Mouse (Mus musculus): ENCODE data around the gene Glb1. TPM values are rescaled to one million over a fixed set of nuclear protein-coding genes. Genes with fewer than 3 reads are reported as not detected.
"Not testable (repeated sequence)": the region's sequence is repeated elsewhere in the genome, so short reads cannot be mapped to it uniquely, and the experiment has no call there.

Gene Glb1
- total RNA-seq (2014; rRNA removed) (29.6 and 38.0 TPM in 2 replicates), polyA plus RNA-seq (2015; fragmentation: Nextera tagmentation; extraction: Ambion mirVana) (32.1 and 35.3 TPM in 2 replicates)

DNA sequence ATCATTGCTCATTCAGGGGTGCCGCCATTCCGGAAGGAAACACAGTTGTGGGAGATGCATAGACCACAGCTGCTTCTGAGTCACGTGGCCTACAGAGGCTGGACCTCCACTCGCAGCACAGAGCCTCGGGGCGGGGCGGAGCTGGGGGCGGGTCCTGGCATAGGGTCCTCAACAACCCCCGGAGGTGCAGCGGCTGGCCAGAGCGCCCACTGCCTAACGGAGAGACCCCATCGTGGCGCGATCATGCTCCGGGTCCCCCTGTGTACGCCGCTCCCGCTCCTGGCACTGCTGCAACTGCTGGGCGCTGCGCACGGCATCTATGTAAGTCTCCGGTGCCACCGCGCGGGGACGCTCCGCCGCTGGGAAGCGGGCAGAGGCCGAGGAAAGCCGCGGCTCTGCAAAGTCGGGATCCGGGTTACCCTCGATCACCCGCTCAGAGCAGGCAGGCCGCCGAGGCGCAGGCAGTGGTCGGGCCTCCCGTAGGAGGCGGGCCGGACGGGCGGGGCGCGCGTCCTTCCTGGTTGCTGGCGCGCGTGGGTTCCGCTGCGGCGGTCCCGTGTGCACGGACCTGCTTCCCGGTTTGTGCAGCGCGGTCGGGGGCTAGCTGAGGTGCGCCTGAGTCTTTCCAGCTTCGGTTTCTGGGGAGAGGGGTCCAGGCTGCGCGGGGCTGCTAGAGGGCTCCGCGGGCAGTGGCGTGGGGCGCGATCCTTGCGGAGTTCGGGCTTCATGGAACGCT, at the start of gene Glb1, which contains the start of gene Tmppe:
Gene Glb1 (plus strand): TSS at position 128 of the 736 bp plus-strand sequence.
Gene Tmppe (plus strand): TSS at position 157 of the 736 bp plus-strand sequence.
- peaks cover 16% of the 10 kb centered on the region for H3K36me3 ChIP-seq (ENCODE audit: insufficient read depth, low read length)
- no peaks in the 10 kb centered on the region for H3K27me3 ChIP-seq (ENCODE audit: insufficient read depth, low read length)
- peak; percentile 64 for TF ChIP-seq CTCF (IDR thresholded peaks at IDR 0.05)
- H3K4me3 ChIP-seq (ENCODE audit: low read depth, low read length), result peak within 1 kb of the TSS; percentile 86
- peak within 1 kb of the TSS; percentile 91 for H3K27ac ChIP-seq (ENCODE audit: low read depth, low read length)
- WGBS, result under 1% methylated on average over 67 of the region's 73 CpGs
- peak within 1 kb of the TSS; percentile 80 for H3K9ac ChIP-seq (replicated peaks; ENCODE audit: low read length, poor library complexity, severe bottlenecking)
- ATAC-seq (ENCODE audit: low FRiP score) (peak; percentile 96), DNase-seq (ENCODE audit: low spot score) (peak; percentile 88)
- no peaks in the 10 kb centered on the region for H3K9me3 ChIP-seq (ENCODE audit: low read length)
- H3K4me2 ChIP-seq (ENCODE audit: low read depth, low read length, poor library complexity, severe bottlenecking), result peak within 1 kb of the TSS; percentile 67
- no peaks in the 10 kb centered on the region; the same call in 1 of the 2 replicates for H3K4me1 ChIP-seq (ENCODE audit: insufficient read depth, low read length)

DNA sequence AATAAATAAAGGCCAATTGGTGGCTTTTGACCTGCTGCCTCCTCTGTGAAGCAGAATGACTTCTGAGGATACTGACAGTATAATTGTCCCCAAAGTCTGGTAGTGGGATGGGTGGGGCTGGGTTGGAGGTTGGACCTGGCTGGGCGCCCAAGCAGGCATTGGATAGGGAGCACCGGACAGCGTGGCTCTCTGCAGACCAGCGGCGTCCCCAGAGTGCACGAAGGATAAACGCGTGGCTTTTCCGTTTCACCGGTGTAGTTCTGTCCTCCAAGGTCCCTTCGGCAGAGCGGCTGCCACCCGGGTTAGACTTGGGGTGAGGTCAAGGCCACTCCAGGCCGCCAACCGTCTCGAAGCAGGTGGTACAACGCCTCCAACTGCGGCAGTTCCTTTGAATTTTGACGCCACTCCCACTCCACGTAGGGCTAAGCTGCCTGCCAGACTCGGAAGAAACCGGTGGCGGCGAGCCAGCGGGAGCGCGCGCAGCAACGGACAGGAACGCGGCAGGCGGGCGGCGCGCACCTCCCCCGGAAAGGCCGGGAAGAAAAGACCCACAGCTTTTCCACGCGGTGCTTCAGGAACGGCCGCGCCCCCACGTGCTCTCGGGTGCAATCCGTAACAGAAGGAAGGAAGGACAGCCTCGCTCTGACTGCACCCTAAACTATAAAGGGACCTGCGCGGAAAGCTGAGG, 32.9 kb upstream of the Glb1 start:
- H3K4me1 ChIP-seq (ENCODE audit: insufficient read depth, low read length), result no peaks in the 10 kb centered on the region; the same call in 1 of the 2 replicates
- peak; percentile 77 for DNase-seq (ENCODE audit: low spot score)
- H3K4me3 ChIP-seq (ENCODE audit: low read depth, low read length), result peak overlapping the region; percentile 51
- peak overlapping the region; percentile 32; the same call in 1 of the 2 replicates for H3K27ac ChIP-seq (ENCODE audit: low read depth, low read length)
- H3K27me3 ChIP-seq (ENCODE audit: insufficient read depth, low read length), result no peaks in the 10 kb centered on the region
- H3K9me3 ChIP-seq (ENCODE audit: low read length), result no peaks in the 10 kb centered on the region
- ATAC-seq (ENCODE audit: low FRiP score), result peak; percentile 78
- no peak for TF ChIP-seq CTCF (IDR thresholded peaks at IDR 0.05)
- peak overlapping the region; percentile 82 for H3K4me2 ChIP-seq (ENCODE audit: low read depth, low read length, poor library complexity, severe bottlenecking)
- H3K9ac ChIP-seq (replicated peaks; ENCODE audit: low read length, poor library complexity, severe bottlenecking), result peak overlapping the region; percentile 60
- WGBS, result under 1% methylated on average over 48 of the region's 48 CpGs
- H3K36me3 ChIP-seq (ENCODE audit: insufficient read depth, low read length), result no peaks in the 10 kb centered on the region

DNA sequence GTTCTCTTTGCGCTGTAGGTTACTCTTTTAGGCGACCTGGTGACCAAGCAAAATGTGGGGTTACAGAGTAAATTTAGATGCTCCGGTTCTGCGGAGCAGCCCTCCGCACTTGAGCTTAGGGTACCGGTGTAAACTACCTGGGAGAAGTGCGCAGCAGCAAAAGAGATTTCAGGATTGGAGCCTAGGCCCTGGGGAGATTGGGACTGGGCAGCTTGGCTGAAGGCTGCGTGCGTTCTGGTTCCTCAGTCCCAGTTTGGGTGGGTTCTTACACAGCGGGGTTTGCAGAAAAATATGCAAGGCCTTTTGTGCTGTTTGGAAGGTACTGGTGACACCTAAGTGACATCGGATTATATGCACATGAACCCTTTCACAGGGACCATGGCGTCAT, 32.4 kb upstream of the Glb1 start:
- 9% methylated on average over 12 of the region's 12 CpGs for WGBS
- no peaks in the 10 kb centered on the region for H3K27me3 ChIP-seq (ENCODE audit: insufficient read depth, low read length)
- TF ChIP-seq CTCF (IDR thresholded peaks at IDR 0.05), result no peak
- no peaks in the 10 kb centered on the region; the same call in 1 of the 2 replicates for H3K4me1 ChIP-seq (ENCODE audit: insufficient read depth, low read length)
- ATAC-seq (ENCODE audit: low FRiP score), result peak; percentile 21
- DNase-seq (ENCODE audit: low spot score), result no peak
- H3K36me3 ChIP-seq (ENCODE audit: insufficient read depth, low read length), result no peaks in the 10 kb centered on the region
- peak overlapping the region; percentile 51 for H3K4me3 ChIP-seq (ENCODE audit: low read depth, low read length)
- 0 out of 2 replicates have a peak overlapping the region, but pooled peaks have one; percentile 32 for H3K27ac ChIP-seq (ENCODE audit: low read depth, low read length)
- H3K9me3 ChIP-seq (ENCODE audit: low read length), result no peaks in the 10 kb centered on the region
- H3K4me2 ChIP-seq (ENCODE audit: low read depth, low read length, poor library complexity, severe bottlenecking), result peak overlapping the region; percentile 82
- H3K9ac ChIP-seq (replicated peaks; ENCODE audit: low read length, poor library complexity, severe bottlenecking), result peak overlapping the region; percentile 60

DNA sequence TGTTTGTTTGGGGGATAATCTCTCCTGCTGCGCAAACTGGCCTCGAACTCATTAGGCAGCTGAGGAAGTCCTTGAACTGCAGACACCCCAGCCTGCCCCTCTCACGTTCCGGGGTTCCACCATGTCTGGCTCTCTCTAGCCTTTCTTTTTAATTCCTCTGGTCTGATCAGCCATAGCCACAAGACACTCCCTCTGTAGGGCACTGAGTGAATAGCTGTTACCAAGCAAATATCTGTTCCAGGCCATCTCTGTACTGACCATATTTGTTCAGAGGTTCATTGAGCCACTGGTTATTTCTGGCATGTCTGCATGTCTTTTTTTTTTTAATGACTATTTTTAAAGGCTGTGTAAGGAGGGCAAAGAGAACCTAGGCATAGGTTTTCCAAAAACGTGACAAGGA, 31.5 kb upstream of the Glb1 start:
- H3K4me2 ChIP-seq (ENCODE audit: low read depth, low read length, poor library complexity, severe bottlenecking); H3K27me3 ChIP-seq (ENCODE audit: insufficient read depth, low read length); H3K9ac ChIP-seq (replicated peaks; ENCODE audit: low read length, poor library complexity, severe bottlenecking); H3K27ac ChIP-seq (ENCODE audit: low read depth, low read length); ATAC-seq (ENCODE audit: low FRiP score); H3K4me1 ChIP-seq (ENCODE audit: insufficient read depth, low read length); H3K36me3 ChIP-seq (ENCODE audit: insufficient read depth, low read length); H3K9me3 ChIP-seq (ENCODE audit: low read length); H3K4me3 ChIP-seq (ENCODE audit: low read depth, low read length): not testable (repeated sequence)
- peak; percentile 40 for DNase-seq (ENCODE audit: low spot score)
- TF ChIP-seq CTCF (IDR thresholded peaks at IDR 0.05), result peak; percentile 57
- WGBS, result 51% methylated on average over 5 of the region's 5 CpGs

DNA sequence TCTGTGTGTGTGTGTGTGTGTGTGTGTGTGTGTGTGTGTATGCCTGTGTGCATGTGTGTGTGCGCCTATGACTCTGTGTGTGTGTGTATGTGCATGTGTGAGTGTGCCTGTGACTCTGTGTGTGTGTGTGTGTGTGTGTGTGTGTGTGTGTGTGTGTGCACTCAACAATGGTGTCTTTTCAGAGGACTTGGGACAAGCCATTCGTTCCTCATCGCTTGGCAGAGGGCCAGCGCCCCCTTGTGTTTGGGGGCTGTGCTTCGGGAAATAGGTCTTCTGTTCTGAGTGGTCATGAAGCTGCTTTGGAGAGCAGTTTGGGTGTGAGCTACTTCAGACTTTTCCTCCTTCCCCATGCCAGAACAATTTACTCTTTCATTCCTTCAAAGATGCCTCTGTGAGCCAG, 29.2 kb upstream of the Glb1 start:
- 32% methylated on average over 5 of the region's 5 CpGs for WGBS
- H3K4me2 ChIP-seq (ENCODE audit: low read depth, low read length, poor library complexity, severe bottlenecking); H3K9ac ChIP-seq (replicated peaks; ENCODE audit: low read length, poor library complexity, severe bottlenecking); H3K36me3 ChIP-seq (ENCODE audit: insufficient read depth, low read length); H3K4me3 ChIP-seq (ENCODE audit: low read depth, low read length); H3K4me1 ChIP-seq (ENCODE audit: insufficient read depth, low read length); H3K27me3 ChIP-seq (ENCODE audit: insufficient read depth, low read length); H3K27ac ChIP-seq (ENCODE audit: low read depth, low read length); ATAC-seq (ENCODE audit: low FRiP score); H3K9me3 ChIP-seq (ENCODE audit: low read length): not testable (repeated sequence)
- TF ChIP-seq CTCF (IDR thresholded peaks at IDR 0.05), result peak; percentile 44
- DNase-seq (ENCODE audit: low spot score), result peak; percentile 52

Data from midbrain, postnatal 0 days (tissue).